Mouse (Mus musculus) ES-E14 (cell line): Measurements from ENCODE around the gene Sgms1. TPM values are rescaled to one million over a fixed set of nuclear protein-coding genes. Genes with fewer than 3 reads are reported as not detected.

Source experiments
- DNase-seq: peaks from one replicate; pipeline ENCODE4 v3.0.0-alpha.2; 2013; ENCODE audit warnings: low read depth, low spot score
- H3K27ac ChIP-seq: 2 replicates; pipeline ENCODE4 v1.5.1; 2012; ENCODE audit warnings: low read depth, mild to moderate bottlenecking, low read length, moderate library complexity, mixed read lengths; ENCODE audit not compliant: poor library complexity, insufficient read depth, severe bottlenecking
- H3K36me3 ChIP-seq: 2 replicates; pipeline ENCODE4 v1.6.1; 2012; ENCODE audit warnings: mild to moderate bottlenecking, low read length, moderate library complexity, mixed read lengths; ENCODE audit not compliant: control insufficient read depth, poor library complexity, insufficient read depth, severe bottlenecking
- H3K4me1 ChIP-seq, 2 experiments: fragments of 150-350 bp in 1 of 2; sonication (generic) in 1 of 2; 2 replicates each; pipeline ENCODE4 v1.6.1; 2012; ENCODE audit warnings: low read length in 2 of 2, mild to moderate bottlenecking in 1 of 2, mixed read lengths in 1 of 2; ENCODE audit not compliant: control insufficient read depth in 2 of 2, insufficient read depth in 2 of 2, poor library complexity in 1 of 2
- H3K4me3 ChIP-seq, 2 experiments: fragments of 150-350 bp in 1 of 2; sonication (generic) in 1 of 2; 2 replicates each; pipeline ENCODE4 v1.5.1; 2012; ENCODE audit warnings: low read length in 2 of 2, low read depth in 1 of 2, mild to moderate bottlenecking in 1 of 2, mixed read lengths in 1 of 2; ENCODE audit not compliant: insufficient read depth in 1 of 2, poor library complexity in 1 of 2, severe bottlenecking in 1 of 2
- H3K9ac ChIP-seq: 2 replicates; pipeline ENCODE4 v1.6.1; 2012; ENCODE audit warnings: low read depth, mild to moderate bottlenecking, low read length, mixed read lengths; ENCODE audit not compliant: poor library complexity, insufficient read depth, severe bottlenecking
- H3K9me3 ChIP-seq: fragments of 150-350 bp; sonication (generic); 2 replicates; pipeline ENCODE4 v1.6.1; 2012; ENCODE audit warnings: low read depth, mild to moderate bottlenecking, low read length; ENCODE audit not compliant: control insufficient read depth, insufficient read depth
- CHD2 ChIP-seq: IDR thresholded peaks from 2 replicates; pipeline ENCODE4 v1.6.1; 2014; ENCODE audit warnings: mild to moderate bottlenecking, low read depth, low read length, inconsistent platforms
- HCFC1 ChIP-seq: IDR thresholded peaks from 2 replicates; pipeline ENCODE4 v1.6.1; 2012; ENCODE audit warnings: low read length, inconsistent platforms, borderline replicate concordance; ENCODE audit not compliant: insufficient read depth
- MAFK ChIP-seq: IDR thresholded peaks from 2 replicates; pipeline ENCODE4 v1.6.1; 2014; ENCODE audit warnings: mild to moderate bottlenecking, low read depth, low read length, inconsistent platforms; ENCODE audit not compliant: insufficient read depth
- ZC3H11A ChIP-seq: IDR thresholded peaks from 2 replicates; pipeline ENCODE4 v1.6.1; 2012; ENCODE audit warnings: low read depth, mild to moderate bottlenecking, inconsistent platforms, low read length, borderline replicate concordance
- ZNF384 ChIP-seq: IDR thresholded peaks from 2 replicates; pipeline ENCODE4 v1.6.1; 2012; ENCODE audit warnings: low read depth, low read length, inconsistent platforms
- in situ Hi-C, 2 experiments: fragments of 600-800 bp; cut with MboI; formaldehyde crosslinking; loops; one replicate each; pipeline ENCODE4 v1.15.1; 2025; ENCODE audit warnings: low sequenced_read_pairs in 2 of 2, inconsistent platforms in 1 of 2; ENCODE audit not compliant: unreplicated experiment in 2 of 2
- total RNA-seq: library from RNA; depleted of rRNA; stranded (reverse); fragments of 300-350 nt; gene quantifications from 2 replicates; pipeline ENCODE4 v1.2.3, GENCODE M21; 2012

Gene Sgms1
- total RNA-seq, 1 experiment = 42.5 TPM

DNA sequence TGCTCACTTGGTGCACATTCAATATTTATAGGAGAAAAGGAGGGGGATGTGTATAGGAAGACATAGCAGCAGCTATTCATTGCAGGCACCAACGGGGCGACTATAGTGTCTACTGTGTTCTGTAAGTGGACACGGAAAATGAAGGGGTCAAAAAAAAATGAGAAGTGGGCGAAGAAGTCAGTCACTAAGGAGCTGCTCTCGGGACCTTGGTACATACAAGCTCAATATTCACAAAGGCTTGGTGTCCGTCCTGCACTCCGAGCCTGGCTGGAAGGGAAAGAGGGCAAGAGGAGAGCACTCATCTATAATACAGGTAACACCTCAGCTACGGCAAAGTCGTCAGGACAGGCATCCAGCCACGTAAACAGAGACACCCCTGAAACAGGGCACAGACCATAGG, 14.8 kb downstream of the Sgms1 start:
- Histone ChIP-seq H3K9me3 (no peaks in the 10 kb centered on the region), H3K9ac (no peak overlapping the region), H3K27ac (no peak overlapping the region), H3K4me3 (no peak overlapping the region), H3K36me3 (no peaks in the 10 kb centered on the region), H3K4me1 (peaks cover 0 to 12% of the 10 kb centered on the region in 2 experiments; a peak in 1 of 4 replicates)
- in situ Hi-C loops = no loop called here
- no peak for TF ChIP-seq HCFC1
- no peak for TF ChIP-seq CHD2
- no peak for DNase-seq

DNA sequence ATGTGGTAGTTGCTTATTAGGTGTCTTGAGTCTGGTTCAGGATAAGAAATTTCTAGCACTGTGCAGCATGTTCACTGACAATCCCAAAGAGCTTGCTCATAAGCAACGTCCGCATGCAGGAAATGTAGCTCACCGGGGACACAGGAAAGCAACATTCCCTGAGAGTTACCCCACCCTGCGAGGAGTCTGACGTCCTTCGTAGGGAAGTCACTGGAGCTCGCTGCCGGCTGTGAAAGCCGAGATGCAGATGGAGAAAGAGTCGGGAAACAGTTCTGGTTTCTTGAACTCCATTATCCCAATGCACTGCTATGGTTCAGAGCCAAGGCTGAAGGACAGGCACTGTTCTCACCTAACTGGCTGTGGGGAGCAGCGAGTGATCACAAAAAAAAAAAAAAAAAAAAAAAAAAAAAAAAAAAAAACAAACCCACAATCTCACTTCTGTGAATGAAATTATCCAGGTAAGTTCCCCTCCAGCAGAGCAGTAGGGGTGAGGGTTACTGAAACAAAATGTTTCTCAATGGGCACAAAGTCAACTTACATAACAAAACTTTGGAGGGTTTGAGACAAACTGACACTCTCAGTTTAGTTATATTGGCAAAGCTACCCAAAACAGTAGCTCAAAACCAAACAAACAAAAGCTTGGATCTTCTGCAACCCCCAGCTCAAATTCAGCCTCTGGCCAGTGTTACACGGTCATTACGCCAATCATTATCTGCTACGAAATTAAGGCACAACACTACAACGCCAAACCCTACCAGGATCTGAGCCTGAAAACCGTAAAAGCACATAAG, 15.5 kb downstream of the Sgms1 start:
- TF ChIP-seq HCFC1 (no peak), MAFK (no peak), ZC3H11A (no peak), CHD2 (no peak), ZNF384 (0 out of 2 replicates have a peak, but pooled peaks have one; percentile 35)
- no peak for DNase-seq

GRCm38 (mm10) chr19:32372373-32372772, 17.1 kb downstream of the Sgms1 start:
- no peak for TF ChIP-seq MAFK
- TF ChIP-seq ZC3H11A = no peak
- no peak for TF ChIP-seq ZNF384
- no peak for TF ChIP-seq CHD2
- TF ChIP-seq HCFC1 = no peak
- 0 out of 4 replicates have a peak, but pooled peaks cover 0 to 2% of the 10 kb centered on the region in 2 experiments for H3K4me1 ChIP-seq
- no peak overlapping the region for H3K4me3 ChIP-seq
- no peak overlapping the region for H3K27ac ChIP-seq
- no peaks in the 10 kb centered on the region for H3K36me3 ChIP-seq
- no peak overlapping the region for H3K9ac ChIP-seq
- DNase-seq = no peak
- in situ Hi-C loops = no loop called here
- no peaks in the 10 kb centered on the region for H3K9me3 ChIP-seq

More for the DNA sequence above, 15.5 kb downstream of the Sgms1 start:
- Histone ChIP-seq H3K36me3 (no peaks in the 10 kb centered on the region), H3K27ac (no peak overlapping the region), H3K9me3 (no peaks in the 10 kb centered on the region), H3K4me3 (no peak overlapping the region), H3K4me1 (peaks cover 0 to 12% of the 10 kb centered on the region in 2 experiments; a peak in 1 of 4 replicates), H3K9ac (no peak overlapping the region)
- in situ Hi-C loops = no loop called here

- no peak overlapping the region for H3K27ac ChIP-seq
- no peak for DNase-seq
- H3K9ac ChIP-seq = no peak overlapping the region
- H3K4me3 ChIP-seq = no peak overlapping the region
- no peaks in the 10 kb centered on the region for H3K4me1 ChIP-seq
- in situ Hi-C loops = no loop called here
- no peak for TF ChIP-seq HCFC1
- no peak for TF ChIP-seq ZC3H11A
- no peak for TF ChIP-seq CHD2
- TF ChIP-seq ZNF384 = no peak
- TF ChIP-seq MAFK = no peak
- no peaks in the 10 kb centered on the region for H3K9me3 ChIP-seq
- H3K36me3 ChIP-seq = no peaks in the 10 kb centered on the region
Measured at GRCm38 (mm10) chr19:32367333-32367732, 22.2 kb downstream of the Sgms1 start.

DNA sequence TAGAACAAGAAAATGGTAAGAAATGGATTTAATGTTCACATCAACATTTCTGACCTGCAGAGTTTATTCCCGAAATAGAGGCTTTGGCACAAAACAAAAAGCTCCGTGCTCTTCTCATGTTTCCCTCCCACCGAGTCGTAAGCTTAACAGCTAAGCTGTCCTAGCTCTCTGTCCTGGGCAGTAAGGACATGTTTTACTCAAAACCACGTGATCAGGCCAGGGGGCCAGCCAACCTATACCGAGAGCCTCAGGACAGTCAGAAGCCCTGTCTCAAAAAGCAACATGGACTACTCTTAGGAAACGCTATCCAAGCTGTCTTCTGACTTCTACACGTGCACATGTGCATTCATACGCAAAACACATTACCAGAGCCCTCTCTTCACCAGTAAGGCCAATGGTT, 23.1 kb downstream of the Sgms1 start:
- H3K27ac ChIP-seq = no peak overlapping the region
- no peaks in the 10 kb centered on the region for H3K4me1 ChIP-seq
- H3K9me3 ChIP-seq = no peaks in the 10 kb centered on the region
- H3K9ac ChIP-seq = no peak overlapping the region
- no peak for DNase-seq
- no peak overlapping the region for H3K4me3 ChIP-seq
- in situ Hi-C loops = no loop called here
- no peak for TF ChIP-seq MAFK
- TF ChIP-seq CHD2 = no peak
- TF ChIP-seq ZC3H11A = no peak
- TF ChIP-seq ZNF384 = no peak
- no peak for TF ChIP-seq HCFC1
- H3K36me3 ChIP-seq = no peaks in the 10 kb centered on the region
